Mouse (Mus musculus) liver, embryonic 11.5 days (tissue): ENCODE results near the gene Sh3kbp1. TPM values are rescaled to one million over a fixed set of nuclear protein-coding genes. Genes with fewer than 3 reads are reported as not detected.

Experiments used
- ATAC-seq: fragments of 200-750 bp; cut with Nextera tagmentation; replicated peaks from 2 replicates; pipeline ENCODE4 v1.8.0; 2017; ENCODE audit warnings: moderate number of reproducible peaks, mild to moderate bottlenecking, moderate TSS enrichment, moderate library complexity; ENCODE audit not compliant: low FRiP score
- DNase-seq: peaks from one replicate; pipeline ENCODE4 v3.0.0-alpha.2; 2017; ENCODE audit warnings: low spot score
- H3K27ac ChIP-seq: fragments of 300-500 bp; sonication (generic); 2 replicates; pipeline ENCODE4 v1.5.1; 2014; ENCODE audit warnings: mild to moderate bottlenecking, low read depth, low read length, control low read depth
- H3K27me3 ChIP-seq: fragments of 300-500 bp; sonication (generic); replicated peaks from 2 replicates; pipeline ENCODE4 v1.6.1; 2014; ENCODE audit warnings: low read length, mixed read lengths; ENCODE audit not compliant: control insufficient read depth, insufficient read depth
- H3K36me3 ChIP-seq: fragments of 300-500 bp; sonication (generic); 2 replicates; pipeline ENCODE4 v1.6.1; 2014; ENCODE audit warnings: mild to moderate bottlenecking, low read length, moderate library complexity, mixed read lengths; ENCODE audit not compliant: control insufficient read depth, insufficient read depth
- H3K4me1 ChIP-seq: fragments of 300-500 bp; sonication (generic); replicated peaks from 2 replicates; pipeline ENCODE4 v1.6.1; 2014; ENCODE audit warnings: low read length, mixed read lengths; ENCODE audit not compliant: control insufficient read depth, insufficient read depth
- H3K4me2 ChIP-seq: fragments of 300-500 bp; sonication (generic); 2 replicates; pipeline ENCODE4 v1.6.1; 2014; ENCODE audit warnings: mild to moderate bottlenecking, control low read depth, moderate library complexity
- H3K4me3 ChIP-seq: fragments of 300-500 bp; sonication (generic); 2 replicates; pipeline ENCODE4 v1.5.1; 2014; ENCODE audit warnings: low read depth, low read length, control low read depth
- H3K9ac ChIP-seq: fragments of 300-500 bp; sonication (generic); 2 replicates; pipeline ENCODE4 v1.6.1; 2014; ENCODE audit warnings: low read depth, low read length, control low read depth
- H3K9me3 ChIP-seq: fragments of 300-500 bp; sonication (generic); 2 replicates; pipeline ENCODE4 v1.6.1; 2016; ENCODE audit warnings: low read length, inconsistent platforms, mixed read lengths; ENCODE audit not compliant: control insufficient read depth
- WGBS: fragments of 180-500 bp; shearing (Covaris S2); extraction: QIAGEN DNeasy Blood & Tissue Kit; methylation state at CpG from one replicate; pipeline ENCODE4 v1.1.7; 2014; 5-methylcytosine and 5-hydroxymethylcytosine counted together
- polyA plus RNA-seq: library from polyadenylated mRNA; unstranded; fragments of >200 nt; fragmentation: Nextera tagmentation; extraction: Ambion mirVana; gene quantifications from 2 replicates; pipeline ENCODE4 v1.2.1, GENCODE M21; 2014

Gene Sh3kbp1
- polyA plus RNA-seq, 1 experiment from 2014 or later = 23.9 TPM

- Histone ChIP-seq H3K9ac (no peak overlapping the region), H3K27me3 (peaks cover 20% of the 10 kb centered on the region), H3K27ac (no peak overlapping the region), H3K4me1 (no peaks in the 10 kb centered on the region), H3K4me3 (no peak overlapping the region), H3K4me2 (no peak overlapping the region), H3K36me3 (no peaks in the 10 kb centered on the region), H3K9me3 (no peaks in the 10 kb centered on the region)
- 79% methylated on average over 7 of the region's 7 CpGs for WGBS
- no peak for ATAC-seq
- DNase-seq = no peak
These were observed 326.7 kb downstream of the Sh3kbp1 start for GRCm38 (mm10) chrX:159953546-159954429.

- H3K27me3 ChIP-seq = peaks cover 20% of the 10 kb centered on the region
- no peak overlapping the region for H3K9ac ChIP-seq
- H3K36me3 ChIP-seq = no peaks in the 10 kb centered on the region
- no peaks in the 10 kb centered on the region for H3K9me3 ChIP-seq
- 77% methylated on average over 4 of the region's 4 CpGs for WGBS
- no peak overlapping the region for H3K4me3 ChIP-seq
- H3K4me1 ChIP-seq = no peaks in the 10 kb centered on the region
- DNase-seq (no peak), ATAC-seq (no peak)
- no peak overlapping the region for H3K27ac ChIP-seq
- no peak overlapping the region for H3K4me2 ChIP-seq
These were observed 327.3 kb downstream of the Sh3kbp1 start for GRCm38 (mm10) chrX:159954430-159954779.

GRCm38 (mm10) chrX:159955433-159955832 is 328.4 kb downstream of the Sh3kbp1 start:
- H3K9ac ChIP-seq = no peak overlapping the region
- H3K36me3 ChIP-seq = no peaks in the 10 kb centered on the region
- H3K27ac ChIP-seq = no peak overlapping the region
- H3K9me3 ChIP-seq = no peaks in the 10 kb centered on the region
- no peak overlapping the region for H3K4me2 ChIP-seq
- H3K4me1 ChIP-seq = no peaks in the 10 kb centered on the region
- DNase-seq (no peak), ATAC-seq (no peak)
- H3K27me3 ChIP-seq = peaks cover 16% of the 10 kb centered on the region
- WGBS = 76% methylated on average over 6 of the region's 6 CpGs
- H3K4me3 ChIP-seq = no peak overlapping the region

GRCm38 (mm10) chrX:159961385-159961784 is 334.3 kb downstream of the Sh3kbp1 start:
- Histone ChIP-seq H3K36me3 (no peaks in the 10 kb centered on the region), H3K27ac (no peak overlapping the region), H3K4me2 (no peak overlapping the region), H3K4me3 (no peak overlapping the region), H3K4me1 (no peaks in the 10 kb centered on the region), H3K9ac (no peak overlapping the region), H3K9me3 (no peaks in the 10 kb centered on the region), H3K27me3 (peaks cover 3% of the 10 kb centered on the region)
- ATAC-seq = no peak
- 66% methylated on average over 2 of the region's 2 CpGs for WGBS
- no peak for DNase-seq

GRCm38 (mm10) chrX:159963273-159963672 is 336.2 kb downstream of the Sh3kbp1 start:
- H3K4me3 ChIP-seq = no peak overlapping the region
- no peak overlapping the region for H3K27ac ChIP-seq
- DNase-seq (no peak), ATAC-seq (no peak)
- no peaks in the 10 kb centered on the region for H3K4me1 ChIP-seq
- H3K9me3 ChIP-seq = no peaks in the 10 kb centered on the region
- no peak overlapping the region for H3K9ac ChIP-seq
- H3K4me2 ChIP-seq = no peak overlapping the region
- no peaks in the 10 kb centered on the region for H3K36me3 ChIP-seq
- 32% methylated on average over 4 of the region's 4 CpGs for WGBS
- H3K27me3 ChIP-seq = peaks cover 3% of the 10 kb centered on the region

- no peak overlapping the region for H3K27ac ChIP-seq
- peaks cover 3% of the 10 kb centered on the region for H3K27me3 ChIP-seq
- no peaks in the 10 kb centered on the region for H3K36me3 ChIP-seq
- H3K9ac ChIP-seq = no peak overlapping the region
- DNase-seq (no peak), ATAC-seq (no peak)
- WGBS = 92% methylated on average over 9 of the region's 9 CpGs
- H3K4me1 ChIP-seq = no peaks in the 10 kb centered on the region
- H3K4me3 ChIP-seq = no peak overlapping the region
- no peaks in the 10 kb centered on the region for H3K9me3 ChIP-seq
- no peak overlapping the region for H3K4me2 ChIP-seq
These were observed 336.9 kb downstream of the Sh3kbp1 start for GRCm38 (mm10) chrX:159963925-159964324.

GRCm38 (mm10) chrX:159969025-159969424 is 342.0 kb downstream of the Sh3kbp1 start:
- Histone ChIP-seq H3K27ac (no peak overlapping the region), H3K4me2 (no peak overlapping the region), H3K9me3 (no peaks in the 10 kb centered on the region), H3K27me3 (no peaks in the 10 kb centered on the region; the same call in 1 of the 2 replicates), H3K9ac (no peak overlapping the region), H3K36me3 (no peaks in the 10 kb centered on the region), H3K4me3 (no peak overlapping the region), H3K4me1 (no peaks in the 10 kb centered on the region)
- ATAC-seq (no peak), DNase-seq (no peak)
- WGBS = 90% methylated on average over 2 of the region's 2 CpGs

GRCm38 (mm10) chrX:159971091-159971779 is 344.2 kb downstream of the Sh3kbp1 start:
- 69% methylated on average over 3 of the region's 3 CpGs for WGBS
- Histone ChIP-seq H3K27me3 (no peaks in the 10 kb centered on the region; the same call in 1 of the 2 replicates), H3K4me1 (no peaks in the 10 kb centered on the region), H3K9me3 (no peaks in the 10 kb centered on the region), H3K9ac (no peak overlapping the region), H3K4me3 (no peak overlapping the region), H3K4me2 (no peak overlapping the region), H3K27ac (no peak overlapping the region), H3K36me3 (no peaks in the 10 kb centered on the region)
- ATAC-seq (no peak), DNase-seq (no peak)
